Mouse (Mus musculus) yolk sac, embryonic 10.5 days (tissue): ENCODE results near the gene Olfr364-ps1.

Experiments used
- DNase-seq: peaks from one replicate; pipeline ENCODE4 v3.0.0-alpha.2; 2017; ENCODE audit warnings: low spot score

Olfr364-ps1 gene

DNA sequence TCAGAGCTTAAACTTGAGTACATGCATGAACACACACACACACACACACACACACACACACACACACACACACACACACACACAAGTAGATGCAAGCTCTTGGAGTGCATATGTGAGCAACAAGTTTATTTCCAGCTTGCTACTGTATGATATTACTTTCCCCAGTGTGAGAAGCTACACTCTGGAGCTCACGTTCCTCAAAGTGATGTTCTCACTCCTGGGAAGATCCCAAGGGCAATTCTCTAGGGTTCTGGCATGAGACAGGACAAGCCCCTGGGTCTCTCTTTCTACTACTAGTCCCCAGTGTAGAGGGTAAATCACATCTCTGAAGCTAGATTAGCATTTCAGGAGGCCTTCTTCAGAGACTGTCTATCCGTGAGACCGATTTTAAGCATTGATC is at the start of gene Olfr364-ps1:
TSS of gene Olfr364-ps1 (plus strand) at position 301 of the 400 bp plus-strand sequence.
- DNase-seq: no peak

- no peak for DNase-seq
These were observed 21.3 kb upstream of the Olfr364-ps1 start, which contains the start of gene Olfr362 for GRCm38 (mm10) chr2:37117810-37118209. Gene Olfr362, minus strand, starts transcription at chr2:37117910.

DNA sequence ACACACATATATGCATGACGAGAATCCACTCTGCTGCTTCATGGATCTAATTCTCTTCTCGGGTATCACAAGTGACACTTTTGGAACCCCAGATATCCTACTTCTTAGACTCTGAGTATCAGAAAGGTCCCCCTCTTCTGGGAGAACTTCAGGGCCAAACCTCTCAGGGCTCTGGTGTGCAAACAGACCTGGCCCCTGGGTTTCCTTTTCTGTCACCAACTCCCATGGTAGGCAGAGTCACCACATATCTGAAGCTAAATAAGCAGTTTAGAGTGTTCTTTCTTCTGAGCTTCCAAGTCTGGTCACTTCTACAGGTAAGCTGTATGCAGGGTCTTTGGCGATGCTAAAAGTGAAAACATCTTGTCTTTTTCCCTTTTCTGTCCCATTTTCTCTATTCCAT is 48.8 kb downstream of the Olfr364-ps1 start, which contains the start of gene Olfr365:
TSS of gene Olfr365 (plus strand) at position 301 of the 400 bp plus-strand sequence.
- no peak for DNase-seq
